Mouse (Mus musculus) urinary bladder, postnatal 14 days (tissue): ENCODE measurements around the gene Coq8a.

Experiments
- DNase-seq: peaks from one replicate; pipeline ENCODE4 v3.0.0; 2021; ENCODE audit warnings: low spot score

The Coq8a gene

DNA sequence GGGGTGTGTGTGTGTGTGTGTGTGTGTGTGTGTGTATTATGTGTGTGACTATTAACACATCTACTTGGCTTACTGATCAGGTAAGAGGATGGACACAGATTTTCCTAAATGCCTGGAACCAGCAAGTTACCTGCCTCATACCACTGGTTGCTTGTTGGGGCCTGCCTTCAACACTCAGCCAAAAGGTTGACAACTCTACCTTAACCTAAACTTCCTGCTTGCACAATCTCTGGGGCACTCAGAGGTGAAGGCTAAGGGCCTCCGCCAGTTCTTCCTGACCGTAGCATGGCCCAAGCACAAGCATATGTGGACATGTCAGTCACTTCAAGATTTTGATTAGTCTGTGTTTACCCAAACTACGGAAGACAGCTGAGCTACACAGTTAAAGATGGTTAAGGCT, 1.4 kb downstream of the Coq8a start:
- DNase-seq, result peak; percentile 58

DNA sequence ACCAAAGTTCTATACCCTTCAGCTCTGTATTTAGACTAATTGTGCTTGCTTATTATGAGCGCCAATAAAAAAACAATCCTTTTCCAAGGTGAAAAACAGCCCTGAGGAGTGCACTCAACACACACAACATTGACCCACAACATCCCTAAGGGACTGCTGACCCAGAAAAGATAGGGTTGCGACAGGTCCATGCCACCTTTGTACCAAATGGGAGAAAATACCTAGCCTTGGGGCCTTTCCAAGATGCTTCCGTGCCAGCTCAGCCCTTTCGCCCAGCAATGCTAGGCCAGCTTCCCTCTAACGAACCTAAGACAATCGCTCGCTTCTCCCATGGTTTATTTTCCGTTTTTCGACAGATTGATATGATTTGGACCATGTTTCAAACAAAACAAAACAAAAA, 2.9 kb downstream of the Coq8a start:
- no peak for DNase-seq

- DNase-seq, result peak; percentile 98
These were observed 3.6 kb downstream of the Coq8a start for GRCm38 (mm10) chr1:180195703-180196381.

DNA sequence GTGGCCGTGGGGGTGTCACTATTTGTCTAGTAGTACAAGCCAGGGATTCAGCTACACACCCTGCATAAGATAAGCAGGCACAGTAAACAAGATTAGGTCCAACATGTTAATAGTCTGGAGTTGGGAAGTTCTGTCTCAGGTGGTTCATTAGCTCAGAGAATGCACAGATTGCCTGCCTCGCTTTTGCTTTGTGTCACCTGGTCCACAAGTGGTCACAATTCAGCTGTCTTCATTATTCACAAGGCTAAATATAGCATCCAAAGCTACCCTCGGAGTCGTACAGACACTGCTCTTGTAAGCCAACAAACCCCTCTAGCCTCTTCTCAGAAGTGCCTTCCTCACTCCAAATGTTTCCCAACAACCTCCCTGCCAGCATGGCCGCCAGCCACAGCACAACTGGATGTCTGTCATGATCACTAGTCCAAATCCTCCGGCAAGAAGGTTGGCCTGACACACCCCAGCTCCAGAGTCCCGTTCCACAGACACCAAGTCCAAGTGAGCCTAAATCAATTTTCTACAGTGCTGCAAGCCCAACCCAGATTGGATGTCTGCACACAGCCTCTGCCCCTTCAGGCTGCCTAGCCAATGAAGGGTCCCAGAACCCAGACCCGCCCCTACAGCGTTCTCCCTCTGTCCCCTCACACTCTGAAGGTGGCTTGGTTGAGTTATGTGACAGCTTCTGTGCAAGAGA, 4.5 kb downstream of the Coq8a start:
- peak; percentile 28 for DNase-seq

- DNase-seq, result no peak
These were observed 5.4 kb downstream of the Coq8a start for GRCm38 (mm10) chr1:180194048-180194447.

DNA sequence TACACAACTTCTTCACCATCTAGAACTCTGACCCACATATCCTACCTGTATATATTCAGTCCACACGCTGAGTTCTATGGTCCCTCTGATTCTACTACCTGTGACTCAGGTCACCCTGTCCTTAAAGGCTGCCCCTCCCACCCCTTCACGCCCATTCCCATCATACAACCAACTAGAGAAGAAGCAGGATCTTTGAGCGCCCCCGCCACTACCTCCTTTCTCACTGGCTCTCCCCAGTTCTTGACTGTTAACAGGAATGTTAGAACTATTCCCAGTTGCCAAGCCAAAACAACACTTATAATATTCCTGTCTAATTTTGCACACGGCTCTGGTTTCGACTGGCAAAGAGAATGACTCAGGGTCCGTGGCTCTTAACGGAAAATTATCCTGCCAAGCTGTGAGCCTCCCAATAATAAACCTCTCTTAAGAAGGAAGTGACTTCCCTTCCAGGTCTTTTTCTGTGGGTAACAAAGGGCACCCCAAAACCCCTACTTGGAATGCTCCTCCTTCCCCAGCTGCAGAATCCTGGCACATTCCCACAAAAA, 5.9 kb downstream of the Coq8a start:
- DNase-seq, result no peak

GRCm38 (mm10) chr1:180192866-180193265, 6.5 kb downstream of the Coq8a start:
- DNase-seq, result no peak

GRCm38 (mm10) chr1:180191651-180192220, 7.7 kb downstream of the Coq8a start:
- no peak for DNase-seq

DNA sequence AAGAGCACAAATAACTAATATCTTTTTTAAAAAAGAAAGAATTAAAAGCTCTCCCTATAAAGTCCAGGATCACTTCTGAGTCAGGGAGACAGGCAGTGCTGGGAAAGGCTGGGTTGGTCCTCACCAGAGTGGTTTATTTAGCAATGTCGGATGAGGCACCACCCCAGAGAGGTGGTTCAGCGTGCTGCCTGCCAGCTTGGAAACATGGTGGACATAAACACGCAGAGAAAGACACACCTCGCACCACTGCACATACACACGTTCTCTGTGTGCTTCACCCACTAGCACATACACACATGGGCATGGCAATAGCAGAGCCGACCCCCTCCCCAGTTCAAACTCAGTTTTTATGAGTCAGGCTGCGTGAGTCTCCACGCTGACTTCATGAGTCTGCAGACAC, 8.3 kb downstream of the Coq8a start:
- DNase-seq, result no peak

DNA sequence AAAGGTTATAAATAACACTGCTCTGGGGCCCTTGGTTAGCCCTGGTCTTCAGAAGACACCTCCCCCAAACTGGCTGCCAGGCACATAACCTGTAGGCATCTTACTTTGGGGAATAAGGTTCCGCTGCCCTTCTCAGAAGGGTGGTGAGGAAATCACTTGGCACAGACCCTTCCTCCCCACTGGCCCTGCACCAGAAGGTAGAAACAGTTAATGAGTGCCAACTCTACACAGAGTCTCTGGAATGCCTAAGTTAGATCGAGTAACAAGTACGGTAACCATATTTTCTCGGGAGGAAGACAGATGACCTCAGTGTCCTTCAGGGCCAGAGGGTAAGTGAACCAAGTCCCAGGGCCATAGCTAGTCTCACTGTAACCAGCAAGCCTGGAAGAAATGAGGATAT, 10.5 kb downstream of the Coq8a start:
- no peak for DNase-seq

DNA sequence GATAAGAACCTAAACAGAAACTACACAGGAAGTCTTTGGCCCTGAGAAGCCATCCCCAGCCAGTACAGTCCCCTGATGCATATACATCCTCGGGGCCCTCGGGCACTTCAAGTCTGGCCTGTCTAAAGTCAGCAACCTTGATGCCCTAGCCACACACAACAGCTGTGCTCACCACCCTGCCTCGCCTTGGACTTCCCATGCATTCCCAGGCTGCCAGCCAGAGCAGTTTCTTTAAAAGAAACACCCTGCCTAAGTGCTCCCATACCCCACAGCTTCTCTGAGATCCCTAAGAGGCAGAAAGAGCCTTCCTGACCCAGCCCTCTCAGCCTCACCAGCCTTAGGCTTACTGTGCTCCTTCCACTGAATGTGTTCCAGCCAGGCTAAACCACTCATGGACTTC, 13.0 kb downstream of the Coq8a start:
- no peak for DNase-seq

DNA sequence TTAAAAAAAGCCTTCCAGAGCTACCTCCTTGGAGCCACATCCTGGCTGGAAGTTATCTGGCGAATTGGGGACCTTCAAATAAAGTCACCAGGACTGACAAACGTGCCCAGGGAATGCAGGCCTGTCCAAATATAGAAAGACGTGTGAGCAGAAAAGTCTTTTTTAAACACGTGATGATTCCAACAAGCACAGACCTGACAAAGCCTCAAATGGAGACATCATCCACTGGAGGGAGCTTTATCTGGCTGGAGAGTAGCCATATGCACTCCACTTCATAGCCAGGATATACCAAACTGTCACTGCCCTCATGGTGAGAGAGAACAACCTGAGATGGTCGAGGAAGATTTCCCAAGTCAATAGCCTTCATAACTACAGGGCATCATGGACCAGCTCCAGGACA, 13.5 kb downstream of the Coq8a start:
- no peak for DNase-seq

- no peak for DNase-seq
These were observed 14.6 kb downstream of the Coq8a start for GRCm38 (mm10) chr1:180184768-180185167.

GRCm38 (mm10) chr1:180183525-180184159, 15.8 kb downstream of the Coq8a start:
- DNase-seq, result no peak

DNA sequence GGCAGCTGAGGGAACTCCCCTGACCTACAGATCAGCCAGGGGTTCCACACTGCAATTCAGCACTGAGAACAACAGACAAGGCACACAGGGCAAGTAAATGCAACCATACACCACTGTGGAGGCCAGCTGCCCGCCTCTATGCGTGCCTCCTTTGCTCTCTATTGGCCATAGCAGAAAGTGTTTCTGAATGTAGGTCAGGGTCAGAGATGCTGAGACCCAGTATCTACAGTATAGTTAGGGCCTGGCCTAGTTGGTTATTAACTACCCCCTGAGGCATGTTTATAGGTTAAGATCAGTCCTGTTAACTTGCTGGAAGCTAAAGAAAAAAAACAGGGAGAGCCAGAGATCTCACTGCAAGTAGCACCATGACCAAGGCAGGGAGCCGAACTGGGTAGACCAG, 16.7 kb downstream of the Coq8a start:
- no peak for DNase-seq

DNA sequence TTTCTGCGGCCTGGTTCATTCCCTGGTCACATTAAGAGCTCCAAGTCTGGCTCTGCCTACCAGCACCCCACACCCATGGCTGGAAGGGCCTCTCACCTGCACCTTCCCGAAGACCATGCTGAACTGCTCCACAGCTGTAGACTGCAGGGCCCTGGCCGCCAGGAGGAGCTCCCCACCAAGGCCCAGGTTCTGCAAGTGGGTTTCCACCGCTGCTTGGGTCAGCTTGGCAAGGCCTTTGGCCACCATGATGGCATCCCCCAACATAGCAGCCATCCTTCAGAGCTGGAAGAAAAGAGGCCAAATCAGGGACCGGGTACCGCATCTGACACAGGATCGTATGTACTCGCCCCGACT, 17.5 kb downstream of the Coq8a start:
- DNase-seq, result no peak

DNA sequence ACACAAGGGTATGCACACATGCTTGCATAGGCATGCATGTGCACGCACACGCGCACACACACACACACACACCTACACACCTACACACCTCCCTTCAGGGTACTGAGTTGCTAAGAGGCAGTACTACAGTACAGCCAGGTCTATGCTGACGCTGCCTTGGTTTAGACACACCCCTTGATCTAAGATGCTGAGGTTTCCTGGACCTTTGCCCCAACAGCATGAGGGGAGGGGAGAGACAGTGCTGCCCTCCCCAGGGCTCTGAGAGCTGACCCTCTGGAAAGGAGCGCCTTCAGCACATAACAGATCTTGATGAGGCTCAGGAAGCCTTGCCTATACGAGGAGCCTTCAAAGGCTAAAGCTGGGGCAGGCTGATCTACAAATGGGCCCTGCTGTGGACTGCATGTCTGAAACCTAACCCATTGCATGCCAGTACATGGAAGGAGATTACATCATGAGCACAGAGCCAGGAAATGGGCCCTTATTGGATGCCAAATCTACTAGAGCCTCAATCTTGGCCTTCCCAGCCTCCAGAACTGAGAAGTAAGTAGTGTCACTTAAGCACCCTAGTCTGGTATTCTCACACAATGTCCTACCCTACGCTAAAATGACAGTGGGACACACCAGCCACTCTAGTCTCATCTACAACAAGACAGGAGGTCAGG, 18.0 kb downstream of the Coq8a start:
- no peak for DNase-seq

DNA sequence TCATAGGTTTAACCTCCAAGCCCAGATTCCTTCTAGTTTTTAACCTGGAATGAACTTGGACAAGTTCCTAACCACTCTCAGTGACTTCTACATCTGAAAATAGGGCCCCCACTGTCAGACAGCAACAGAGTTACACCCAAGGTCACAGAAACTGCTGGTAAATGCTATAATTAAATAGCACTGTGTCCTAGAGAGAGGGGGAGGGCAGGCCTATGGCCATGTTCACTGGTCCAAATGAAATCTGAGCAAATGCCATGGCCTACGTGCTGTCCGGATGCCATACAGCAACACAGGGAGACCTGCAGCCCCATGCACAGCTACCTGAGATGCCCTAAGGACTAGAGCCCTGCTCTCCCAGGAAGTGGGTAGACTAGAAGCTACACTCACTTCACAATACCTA, 19.6 kb downstream of the Coq8a start:
- DNase-seq, result no peak

- no peak for DNase-seq
These were observed 20.3 kb downstream of the Coq8a start for GRCm38 (mm10) chr1:180179100-180179499.

DNA sequence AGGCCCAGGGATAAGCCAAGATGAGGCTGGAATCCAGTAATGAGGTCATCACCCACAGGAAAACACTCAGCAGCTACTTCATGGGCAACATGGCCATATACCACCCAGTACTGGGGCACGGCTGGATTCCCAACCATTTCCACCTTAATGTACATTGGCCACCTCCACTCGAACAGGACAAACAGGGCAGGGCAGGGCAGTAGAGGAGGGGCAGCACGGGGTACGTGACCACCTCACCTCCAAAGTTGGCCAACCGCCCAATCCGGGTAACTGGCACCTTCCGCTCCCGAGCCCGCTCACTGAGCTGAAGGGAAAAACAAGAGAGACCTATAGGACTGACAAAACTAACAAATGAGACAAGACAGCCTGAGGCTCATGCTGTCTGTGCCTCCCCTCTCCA, 21.1 kb downstream of the Coq8a start:
- DNase-seq, result no peak

DNA sequence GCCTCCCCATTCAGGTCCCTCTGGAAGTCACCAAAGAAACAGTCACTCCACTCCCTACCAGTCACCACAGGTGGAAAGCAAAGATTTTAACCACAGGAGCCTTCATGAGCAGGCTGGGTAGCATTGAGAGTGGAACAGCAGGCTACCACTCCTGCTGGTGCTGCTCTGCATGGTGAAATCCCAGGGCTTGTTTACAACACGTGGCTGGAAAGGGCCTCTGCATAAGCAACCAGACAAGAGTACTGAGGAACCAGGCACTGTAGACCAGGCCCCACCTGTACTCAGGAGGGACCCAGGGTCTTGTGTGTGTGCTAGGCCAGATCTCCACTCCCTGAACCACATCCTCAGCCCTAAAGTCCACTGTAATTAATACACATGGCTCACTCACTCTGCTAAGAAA, 22.6 kb downstream of the Coq8a start:
- no peak for DNase-seq

DNA sequence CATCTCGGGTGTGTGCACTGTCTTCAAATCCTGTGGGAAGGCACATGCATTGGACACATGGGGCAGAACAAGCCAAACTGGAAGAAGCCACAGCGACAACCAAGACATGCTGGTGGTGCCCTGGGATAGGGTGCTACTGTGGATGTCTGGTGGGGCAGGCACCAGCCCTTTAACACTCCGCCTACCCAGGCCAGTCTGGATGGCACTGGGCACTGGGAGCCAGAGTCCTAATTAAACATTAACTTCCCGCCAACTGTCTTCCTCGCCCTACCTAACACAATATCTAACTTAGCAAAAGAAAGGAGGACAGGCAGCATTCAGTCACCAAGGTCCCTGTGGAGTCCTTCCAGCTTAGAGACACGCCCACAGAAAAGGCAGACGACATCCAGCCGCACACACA, 23.8 kb downstream of the Coq8a start:
- DNase-seq, result no peak
